Mouse (Mus musculus): ENCODE measurements around the gene Olfr648. TPM values are rescaled to one million over a fixed set of nuclear protein-coding genes. Genes with fewer than 3 reads are reported as not detected.

Olfr648 gene
- total RNA-seq, 2 experiments from 2014 or later: not detected

Other genes with a start within 250 kb of the Olfr648 start
- not detected for gene Olfr632, start 249.0 kb downstream of the Olfr648 start, total RNA-seq (2021)
- not detected for gene Olfr633, start 239.0 kb downstream of the Olfr648 start, total RNA-seq (2021)
- gene Olfr635, start 212.2 kb downstream of the Olfr648 start, total RNA-seq (2021): not detected
- not detected for gene Olfr638, start 184.6 kb downstream of the Olfr648 start, total RNA-seq (2021)
- not detected for gene Olfr639, start 166.1 kb downstream of the Olfr648 start, total RNA-seq (2021)
- gene Olfr640, start 157.8 kb downstream of the Olfr648 start, total RNA-seq (2021): not detected
- gene Olfr641, start 147.9 kb downstream of the Olfr648 start, total RNA-seq (2021): not detected
- not detected for gene Olfr642, start 130.7 kb downstream of the Olfr648 start, total RNA-seq (2021)
- not detected for gene 4930516K23Rik, start 121.9 kb downstream of the Olfr648 start, total RNA-seq (2021)
- gene Olfr644, start 111.5 kb downstream of the Olfr648 start, total RNA-seq (2021): not detected
- gene Olfr645, start 97.9 kb downstream of the Olfr648 start, total RNA-seq (2021): not detected
- gene Olfr646, start 78.5 kb downstream of the Olfr648 start, total RNA-seq (2021): not detected
- not detected for gene Ubqln5, start 53.6 kb downstream of the Olfr648 start, total RNA-seq (2021)
- not detected for gene Olfr643, start 46.0 kb downstream of the Olfr648 start, total RNA-seq (2021)
- not detected for gene Ubqln3, start 40.1 kb downstream of the Olfr648 start, total RNA-seq (2021)
- not detected for gene Ubqlnl, start 32.8 kb downstream of the Olfr648 start, total RNA-seq (2021)
- not detected for gene Olfm5, start 18.6 kb downstream of the Olfr648 start, total RNA-seq (2021)
- not detected for gene Olfr649, start 12.6 kb upstream of the Olfr648 start, total RNA-seq (2021)
- gene Trim6, start 35.4 kb upstream of the Olfr648 start, total RNA-seq (2021): 1 to 10 TPM in 1 of 2 experiments, under 1 TPM in 1; 0.45 to 1.7 TPM
- 1 to 10 TPM; 3.9 to 4.8 TPM for gene Trim34a, start 61.1 kb upstream of the Olfr648 start, total RNA-seq (2021)
- gene Trim5, start 104.7 kb upstream of the Olfr648 start, total RNA-seq (2021): 1 to 10 TPM; 2.2 to 3.4 TPM
- 1 to 10 TPM; 7.0 to 7.2 TPM for gene Trim12a, start 132.1 kb upstream of the Olfr648 start, total RNA-seq (2021)
- under 1 TPM; 0.26 to 0.35 TPM for gene Trim34b, start 146.1 kb upstream of the Olfr648 start, total RNA-seq (2021)
- 1 to 10 TPM; 4.5 to 4.9 TPM for gene Trim12c, start 170.0 kb upstream of the Olfr648 start, total RNA-seq (2021)
- not detected for gene Trim30b, start 186.5 kb upstream of the Olfr648 start, total RNA-seq (2021)
- gene Trim30c, start 217.4 kb upstream of the Olfr648 start, total RNA-seq (2021): not detected

Measured in heart, postnatal 10 days (tissue).